In genomic region chr9:111271056-111271433, GRCm38 (mm10) we compare ENCODE assay signal across 8 mouse cellular contexts. TPM values are rescaled to one million over a fixed set of nuclear protein-coding genes. Genes with fewer than 3 reads are reported as not detected.
A peak's percentile ranks its signal among the peaks of the same experiment; 100 is the strongest.
DNase-seq lines count a peak whose midpoint lies in the region; ATAC-seq and TF ChIP-seq lines count a peak whose summit lies in the region.

No protein-coding gene starts in this region.

- peak overlapping the region; percentile 91 for H3ac ChIP-seq in C2C12 (ENCODE audit: control insufficient read depth, insufficient read length, low read depth)

- H3K27ac ChIP-seq in embryonic facial prominence, embryonic 13.5 days = peak overlapping the region; percentile 97
- H3K27ac ChIP-seq in limb, embryonic 11.5 days (replicated peaks; ENCODE audit: low read depth, low read length) = peak overlapping the region; percentile 81; the same call in 1 of the 2 replicates
- H3K27ac ChIP-seq in neural tube, embryonic 15.5 days (replicated peaks) = peak overlapping the region; percentile 92

- peaks cover 33% of the 10 kb centered on the region for H3K4me1 ChIP-seq in embryonic facial prominence, embryonic 13.5 days
- H3K4me1 ChIP-seq in limb, embryonic 11.5 days (ENCODE audit: control insufficient read depth, insufficient read depth, low read length) = peaks cover 13% of the 10 kb centered on the region
- peaks cover 44% of the 10 kb centered on the region for H3K4me1 ChIP-seq in neural tube, embryonic 15.5 days

- under 1% methylated on average over 32 of the region's 32 CpGs for WGBS in embryonic facial prominence, embryonic 13.5 days
- under 1% methylated on average over 32 of the region's 32 CpGs for WGBS in limb, embryonic 11.5 days
- under 1% methylated on average over 31 of the region's 32 CpGs for WGBS in neural tube, embryonic 15.5 days

- DNase-seq in frontal cortex, postnatal 25 days (ENCODE audit: low spot score in 2 of 2) = no peak
- DNase-seq in limb, embryonic 11.5 days (ENCODE audit: low spot score) = no peak
- no peak for DNase-seq in gastrocnemius, postnatal 10 days
- no peak for DNase-seq in urinary bladder, postnatal 36 days (ENCODE audit: low spot score in 2 of 2)

- H3K36me3 ChIP-seq in C2C12 (ENCODE audit: control insufficient read depth, insufficient read depth) = peaks cover 34% of the 10 kb centered on the region
- H3K36me3 ChIP-seq in embryonic facial prominence, embryonic 13.5 days = peaks cover 31% of the 10 kb centered on the region
- H3K36me3 ChIP-seq in limb, embryonic 11.5 days (ENCODE audit: control insufficient read depth, insufficient read depth, low read length) = no peaks in the 10 kb centered on the region
- peaks cover 12% of the 10 kb centered on the region for H3K36me3 ChIP-seq in neural tube, embryonic 15.5 days

- no peaks in the 10 kb centered on the region for H3K9me3 ChIP-seq in embryonic facial prominence, embryonic 13.5 days
- H3K9me3 ChIP-seq in limb, embryonic 11.5 days (ENCODE audit: control insufficient read depth, low read length) = no peaks in the 10 kb centered on the region
- H3K9me3 ChIP-seq in neural tube, embryonic 15.5 days (replicated peaks) = no peaks in the 10 kb centered on the region

- ATAC-seq in frontal cortex, adult (ENCODE audit: low TSS enrichment) = peak; percentile 29
- peak; percentile 44 for ATAC-seq in embryonic facial prominence, embryonic 13.5 days (ENCODE audit: insufficient number of reproducible peaks, insufficient read depth, low FRiP score, low TSS enrichment, low read depth)
- ATAC-seq in limb, embryonic 11.5 days (ENCODE audit: insufficient number of reproducible peaks, low FRiP score, low TSS enrichment, low read depth) = peak; percentile 54
- ATAC-seq in neural tube, embryonic 15.5 days (ENCODE audit: low FRiP score) = peak; percentile 87

- H3K79me3 ChIP-seq in C2C12 (ENCODE audit: low read depth) = peaks cover 44% of the 10 kb centered on the region

- peak overlapping the region; percentile 57 for H3K4me3 ChIP-seq in C2C12 (ENCODE audit: insufficient read depth, poor library complexity, severe bottlenecking)
- peak overlapping the region; percentile 94 for H3K4me3 ChIP-seq in embryonic facial prominence, embryonic 13.5 days
- peak overlapping the region; percentile 78 for H3K4me3 ChIP-seq in limb, embryonic 11.5 days (ENCODE audit: low read depth, low read length)
- H3K4me3 ChIP-seq in neural tube, embryonic 15.5 days (replicated peaks) = peak overlapping the region; percentile 79

- H3K9ac ChIP-seq in embryonic facial prominence, embryonic 13.5 days = peak overlapping the region; percentile 83
- peak overlapping the region; percentile 76 for H3K9ac ChIP-seq in limb, embryonic 11.5 days (ENCODE audit: low read length)
- peak overlapping the region; percentile 56 for H3K9ac ChIP-seq in neural tube, embryonic 15.5 days (replicated peaks)

- peaks cover 64% of the 10 kb centered on the region for H3K79me2 ChIP-seq in C2C12 (ENCODE audit: control insufficient read depth, insufficient read depth)

- no peaks in the 10 kb centered on the region for H3K27me3 ChIP-seq in C2C12 (ENCODE audit: control insufficient read depth, insufficient read depth, insufficient read length)
- no peaks in the 10 kb centered on the region for H3K27me3 ChIP-seq in embryonic facial prominence, embryonic 13.5 days
- H3K27me3 ChIP-seq in limb, embryonic 11.5 days (ENCODE audit: control insufficient read depth, insufficient read depth, low read length) = no peaks in the 10 kb centered on the region
- H3K27me3 ChIP-seq in neural tube, embryonic 15.5 days (replicated peaks) = no peaks in the 10 kb centered on the region

- peak overlapping the region; percentile 70 for H3K4me2 ChIP-seq in embryonic facial prominence, embryonic 13.5 days
- peak overlapping the region; percentile 56 for H3K4me2 ChIP-seq in limb, embryonic 11.5 days (ENCODE audit: low read depth, severe bottlenecking)
- H3K4me2 ChIP-seq in neural tube, embryonic 15.5 days = peak overlapping the region; percentile 65

- no peak for TF ChIP-seq CTCF in C2C12 (IDR thresholded peaks at IDR 0.05; ENCODE audit: control insufficient read depth, insufficient read depth, insufficient read length)

TF ChIP-seq in C2C12, 6 proteins besides CTCF, POLR2A, EP300 and RAD21:
- no peak for TF ChIP-seq MAX (IDR thresholded peaks at IDR 0.05)
- TF ChIP-seq FOSL1 (IDR thresholded peaks at IDR 0.05; ENCODE audit: insufficient read depth, low read length, poor library complexity, severe bottlenecking) = no peak

RNA-seq across cellular contexts. Expression of gene Mlh1, which starts 0.5 kb away (rescaled TPM):
- polyA plus RNA-seq in C2C12 (2012; fragmentation: generic; extraction: Trizol) = 11.7 TPM
- polyA plus RNA-seq in embryonic facial prominence, embryonic 13.5 days (2015; fragmentation: Nextera tagmentation; extraction: Ambion mirVana) = 35.3 and 39.1 TPM in 2 replicates
- 52.1 and 53.3 TPM in 2 replicates for polyA plus RNA-seq in limb, embryonic 11.5 days (2014; fragmentation: Nextera tagmentation; extraction: Ambion mirVana)
- 26.3 and 30.9 TPM in 2 replicates for polyA plus RNA-seq in neural tube, embryonic 15.5 days (2015; fragmentation: Nextera tagmentation; extraction: Ambion mirVana)
- total RNA-seq in gastrocnemius, postnatal 10 days (2021) = 10 to 100 TPM; 11.1 to 17.8 TPM

RNA-seq across cellular contexts. Expression of gene Epm2aip1, which starts 0.7 kb away (rescaled TPM):
- polyA plus RNA-seq in C2C12 (2012; fragmentation: generic; extraction: Trizol) = 3.0 TPM
- polyA plus RNA-seq in embryonic facial prominence, embryonic 13.5 days (2015; fragmentation: Nextera tagmentation; extraction: Ambion mirVana) = 32.0 and 37.2 TPM in 2 replicates
- polyA plus RNA-seq in limb, embryonic 11.5 days (2014; fragmentation: Nextera tagmentation; extraction: Ambion mirVana) = 46.2 and 48.8 TPM in 2 replicates
- polyA plus RNA-seq in neural tube, embryonic 15.5 days (2015; fragmentation: Nextera tagmentation; extraction: Ambion mirVana) = 46.5 and 50.7 TPM in 2 replicates
- total RNA-seq in gastrocnemius, postnatal 10 days (2021) = 10 to 100 TPM; 26.8 to 29.9 TPM

RNA-seq across cellular contexts. Expression of gene Trank1, which starts 40.5 kb away (rescaled TPM):
- polyA plus RNA-seq in C2C12 (2012; fragmentation: generic; extraction: Trizol) = not detected
- polyA plus RNA-seq in embryonic facial prominence, embryonic 13.5 days (2015; fragmentation: Nextera tagmentation; extraction: Ambion mirVana) = 0.44 and 0.49 TPM in 2 replicates
- 0.08 TPM in 1 of 2 replicates, not detected in the other for polyA plus RNA-seq in limb, embryonic 11.5 days (2014; fragmentation: Nextera tagmentation; extraction: Ambion mirVana)
- polyA plus RNA-seq in neural tube, embryonic 15.5 days (2015; fragmentation: Nextera tagmentation; extraction: Ambion mirVana) = 10.1 and 12.4 TPM in 2 replicates
- total RNA-seq in gastrocnemius, postnatal 10 days (2021) = under 1 TPM; 0.49 to 0.52 TPM

Comparison
In these comparisons a context has a peak if more than half of its experiments do, and no peak if none do; other contexts are left out.
1. ATAC-seq: peak in every context shown above with its lines; median percentile 87 in neural tube, embryonic 15.5 days; 54 in limb, embryonic 11.5 days; 44 in embryonic facial prominence, embryonic 13.5 days; 29 in frontal cortex, adult.